Mouse (Mus musculus): ENCODE data around the gene Tgm1. TPM values are rescaled to one million over a fixed set of nuclear protein-coding genes. Genes with fewer than 3 reads are reported as not detected.
"Not testable (repeated sequence)": the region's sequence is repeated elsewhere in the genome, so short reads cannot be mapped to it uniquely, and the experiment has no call there.

Gene Tgm1
- 0.21 and 1.4 TPM in 2 replicates for polyA plus RNA-seq (2014; fragmentation: Nextera tagmentation; extraction: Ambion mirVana)

- Histone ChIP-seq H3K4me1 (replicated peaks; ENCODE audit: control insufficient read depth, insufficient read depth, low read length) (peaks cover 3% of the 10 kb centered on the region; the same call in 1 of the 2 replicates), H3K9me3 (ENCODE audit: control insufficient read depth, low read length) (no peaks in the 10 kb centered on the region), H3K36me3 (ENCODE audit: control insufficient read depth, insufficient read depth, low read length) (no peaks in the 10 kb centered on the region; the same call in 1 of the 2 replicates), H3K9ac (ENCODE audit: low read length) (peak within 1 kb of the TSS; percentile 14; the same call in 1 of the 2 replicates), H3K27me3 (ENCODE audit: control insufficient read depth, insufficient read depth, low read length) (no peaks in the 10 kb centered on the region; the same call in 1 of the 2 replicates), H3K4me2 (ENCODE audit: low read depth, low read length, severe bottlenecking) (0 out of 2 replicates have a peak within 1 kb of the TSS, but pooled peaks have one; percentile 5), H3K4me3 (ENCODE audit: low read depth, low read length) (no peak within 1 kb of the TSS), H3K27ac (ENCODE audit: low read depth, low read length) (no peak within 1 kb of the TSS)
- WGBS = 31% methylated on average over 4 of the region's 4 CpGs
- ATAC-seq (replicated peaks; ENCODE audit: low FRiP score) (no peak), DNase-seq (ENCODE audit: low spot score) (no peak)
Measured at GRCm38 (mm10) chr14:55713729-55714122, at the start of gene Tgm1. Gene Tgm1, minus strand, starts transcription at chr14:55713926.

- no peak overlapping the region; the same call in 1 of the 2 replicates for H3K4me2 ChIP-seq (ENCODE audit: low read depth, low read length, severe bottlenecking)
Measured at GRCm38 (mm10) chr14:55763166-55763565, 49.4 kb upstream of the Tgm1 start.

GRCm38 (mm10) chr14:55762001-55762821 is 48.5 kb upstream of the Tgm1 start:
- WGBS = under 1% methylated on average over 77 of the region's 77 CpGs
- Histone ChIP-seq H3K4me1 (replicated peaks; ENCODE audit: control insufficient read depth, insufficient read depth, low read length) (peaks cover 6% of the 10 kb centered on the region; the same call in 1 of the 2 replicates), H3K36me3 (ENCODE audit: control insufficient read depth, insufficient read depth, low read length) (no peaks in the 10 kb centered on the region), H3K27ac (ENCODE audit: low read depth, low read length) (no peak overlapping the region), H3K4me2 (ENCODE audit: low read depth, low read length, severe bottlenecking) (peak overlapping the region; percentile 93), H3K27me3 (ENCODE audit: control insufficient read depth, insufficient read depth, low read length) (peaks cover 48% of the 10 kb centered on the region), H3K4me3 (ENCODE audit: low read depth, low read length) (peak overlapping the region; percentile 47), H3K9me3 (ENCODE audit: control insufficient read depth, low read length) (no peaks in the 10 kb centered on the region), H3K9ac (ENCODE audit: low read length) (peak overlapping the region; percentile 65)
- ATAC-seq (replicated peaks; ENCODE audit: low FRiP score) (peak; percentile 51), DNase-seq (ENCODE audit: low spot score) (peak; percentile 79)

More at GRCm38 (mm10) chr14:55763166-55763565, 49.4 kb upstream of the Tgm1 start:
- ATAC-seq (replicated peaks; ENCODE audit: low FRiP score) (no peak), DNase-seq (ENCODE audit: low spot score) (no peak)
- 62% methylated on average over 7 of the region's 7 CpGs for WGBS
- Histone ChIP-seq H3K27me3 (ENCODE audit: control insufficient read depth, insufficient read depth, low read length) (peaks cover 57% of the 10 kb centered on the region), H3K4me3 (ENCODE audit: low read depth, low read length) (no peak overlapping the region), H3K27ac (ENCODE audit: low read depth, low read length) (no peak overlapping the region), H3K4me1 (replicated peaks; ENCODE audit: control insufficient read depth, insufficient read depth, low read length) (peaks cover 6% of the 10 kb centered on the region), H3K9me3 (ENCODE audit: control insufficient read depth, low read length) (no peaks in the 10 kb centered on the region), H3K36me3 (ENCODE audit: control insufficient read depth, insufficient read depth, low read length) (no peaks in the 10 kb centered on the region), H3K9ac (ENCODE audit: low read length) (no peak overlapping the region)

GRCm38 (mm10) chr14:55761163-55761562 is 47.4 kb upstream of the Tgm1 start, which contains the start of gene Ltb4r2:
Gene Ltb4r2, plus strand, starts transcription at chr14:55761428.
- DNase-seq (ENCODE audit: low spot score) = no peak
- Histone ChIP-seq H3K36me3 (ENCODE audit: control insufficient read depth, insufficient read depth, low read length) (no peaks in the 10 kb centered on the region), H3K4me2 (ENCODE audit: low read depth, low read length, severe bottlenecking) (peak within 1 kb of the TSS; percentile 93), H3K4me3 (ENCODE audit: low read depth, low read length) (peak within 1 kb of the TSS; percentile 47), H3K27me3 (ENCODE audit: control insufficient read depth, insufficient read depth, low read length) (peaks cover 41% of the 10 kb centered on the region), H3K9ac (ENCODE audit: low read length) (peak within 1 kb of the TSS; percentile 65), H3K4me1 (replicated peaks; ENCODE audit: control insufficient read depth, insufficient read depth, low read length) (peaks cover 6% of the 10 kb centered on the region; the same call in 1 of the 2 replicates), H3K27ac (ENCODE audit: low read depth, low read length) (no peak within 1 kb of the TSS), H3K9me3 (ENCODE audit: control insufficient read depth, low read length) (no peaks in the 10 kb centered on the region)
- ATAC-seq (replicated peaks; ENCODE audit: low FRiP score) = no peak
- 71% methylated on average over 6 of the region's 6 CpGs for WGBS

GRCm38 (mm10) chr14:55760156-55760555 is 46.4 kb upstream of the Tgm1 start:
- WGBS = 1% methylated on average over 6 of the region's 6 CpGs
- not testable (repeated sequence) for H3K27ac ChIP-seq (ENCODE audit: low read depth, low read length); H3K4me1 ChIP-seq (replicated peaks; ENCODE audit: control insufficient read depth, insufficient read depth, low read length); H3K36me3 ChIP-seq (ENCODE audit: control insufficient read depth, insufficient read depth, low read length); H3K4me3 ChIP-seq (ENCODE audit: low read depth, low read length); ATAC-seq (replicated peaks; ENCODE audit: low FRiP score); H3K9me3 ChIP-seq (ENCODE audit: control insufficient read depth, low read length); H3K9ac ChIP-seq (ENCODE audit: low read length)
- Histone ChIP-seq H3K27me3 (ENCODE audit: control insufficient read depth, insufficient read depth, low read length) (peaks cover 39% of the 10 kb centered on the region), H3K4me2 (ENCODE audit: low read depth, low read length, severe bottlenecking) (peak overlapping the region; percentile 36; the same call in 1 of the 2 replicates)
- peak; percentile 91 for DNase-seq (ENCODE audit: low spot score)

DNA sequence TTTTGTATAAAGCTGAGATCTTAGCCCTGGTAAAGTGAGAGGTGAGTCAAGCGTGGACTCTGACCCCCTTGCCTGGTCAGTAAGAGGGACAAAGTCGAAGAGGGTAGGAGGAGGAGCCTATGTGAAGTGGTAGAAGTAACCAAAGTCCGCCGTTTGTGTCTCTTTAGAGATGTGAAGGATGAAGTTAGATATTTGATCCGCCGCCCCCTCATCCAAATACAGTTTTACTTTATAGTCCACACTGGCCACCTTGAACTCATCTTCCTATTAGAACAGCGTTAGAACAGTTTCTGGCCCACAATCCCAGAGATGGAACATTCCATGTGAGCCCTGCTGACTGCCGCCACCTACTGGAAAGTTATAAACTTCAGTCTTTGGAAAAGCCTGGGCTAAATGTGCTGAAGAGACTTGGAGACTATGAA is 44.6 kb upstream of the Tgm1 start, which contains the start of gene Cideb:
Cideb (minus strand) TSS at position 96 of the 422 bp plus-strand sequence.
- Histone ChIP-seq H3K4me2 (ENCODE audit: low read depth, low read length, severe bottlenecking) (peak within 1 kb of the TSS; percentile 1; the same call in 1 of the 2 replicates), H3K4me1 (replicated peaks; ENCODE audit: control insufficient read depth, insufficient read depth, low read length) (peaks cover 6% of the 10 kb centered on the region; the same call in 1 of the 2 replicates), H3K9me3 (ENCODE audit: control insufficient read depth, low read length) (no peaks in the 10 kb centered on the region), H3K4me3 (ENCODE audit: low read depth, low read length) (no peak within 1 kb of the TSS), H3K9ac (ENCODE audit: low read length) (no peak within 1 kb of the TSS), H3K36me3 (ENCODE audit: control insufficient read depth, insufficient read depth, low read length) (peaks cover 9% of the 10 kb centered on the region; the same call in 1 of the 2 replicates), H3K27me3 (ENCODE audit: control insufficient read depth, insufficient read depth, low read length) (peaks cover 26% of the 10 kb centered on the region), H3K27ac (ENCODE audit: low read depth, low read length) (no peak within 1 kb of the TSS)
- DNase-seq (ENCODE audit: low spot score) (peak; percentile 65), ATAC-seq (replicated peaks; ENCODE audit: low FRiP score) (no peak)
- 22% methylated on average over 8 of the region's 8 CpGs for WGBS

DNA sequence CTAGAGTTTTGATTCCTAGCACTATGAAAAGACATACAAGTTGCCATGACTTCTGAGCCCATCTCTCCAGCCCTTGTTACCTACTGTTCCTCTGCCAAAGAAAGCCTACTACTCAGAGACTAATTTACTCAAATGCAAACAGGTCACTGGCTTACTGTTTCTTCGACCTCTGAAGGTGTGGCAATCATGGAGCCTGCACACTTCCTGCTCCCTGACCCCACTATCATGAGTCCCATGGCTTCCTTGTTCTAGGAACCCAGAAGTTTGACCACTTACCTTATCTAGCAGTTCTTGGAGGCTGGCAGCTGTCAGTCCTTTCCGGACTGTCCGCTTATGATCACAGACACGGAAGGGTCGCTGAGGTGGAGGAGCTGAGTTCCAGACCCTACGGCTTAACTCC is 43.8 kb upstream of the Tgm1 start:
- DNase-seq (ENCODE audit: low spot score) = no peak
- H3K36me3 ChIP-seq (ENCODE audit: control insufficient read depth, insufficient read depth, low read length) = peaks cover 13% of the 10 kb centered on the region; the same call in 1 of the 2 replicates
- H3K27me3 ChIP-seq (ENCODE audit: control insufficient read depth, insufficient read depth, low read length) = peaks cover 19% of the 10 kb centered on the region
- H3K4me3 ChIP-seq (ENCODE audit: low read depth, low read length) = no peak overlapping the region
- 88% methylated on average over 6 of the region's 6 CpGs for WGBS
- ATAC-seq (replicated peaks; ENCODE audit: low FRiP score) = no peak
- H3K4me1 ChIP-seq (replicated peaks; ENCODE audit: control insufficient read depth, insufficient read depth, low read length) = peaks cover 6% of the 10 kb centered on the region; the same call in 1 of the 2 replicates
- H3K9me3 ChIP-seq (ENCODE audit: control insufficient read depth, low read length) = no peaks in the 10 kb centered on the region
- no peak overlapping the region for H3K4me2 ChIP-seq (ENCODE audit: low read depth, low read length, severe bottlenecking)
- no peak overlapping the region for H3K9ac ChIP-seq (ENCODE audit: low read length)
- H3K27ac ChIP-seq (ENCODE audit: low read depth, low read length) = no peak overlapping the region

DNA sequence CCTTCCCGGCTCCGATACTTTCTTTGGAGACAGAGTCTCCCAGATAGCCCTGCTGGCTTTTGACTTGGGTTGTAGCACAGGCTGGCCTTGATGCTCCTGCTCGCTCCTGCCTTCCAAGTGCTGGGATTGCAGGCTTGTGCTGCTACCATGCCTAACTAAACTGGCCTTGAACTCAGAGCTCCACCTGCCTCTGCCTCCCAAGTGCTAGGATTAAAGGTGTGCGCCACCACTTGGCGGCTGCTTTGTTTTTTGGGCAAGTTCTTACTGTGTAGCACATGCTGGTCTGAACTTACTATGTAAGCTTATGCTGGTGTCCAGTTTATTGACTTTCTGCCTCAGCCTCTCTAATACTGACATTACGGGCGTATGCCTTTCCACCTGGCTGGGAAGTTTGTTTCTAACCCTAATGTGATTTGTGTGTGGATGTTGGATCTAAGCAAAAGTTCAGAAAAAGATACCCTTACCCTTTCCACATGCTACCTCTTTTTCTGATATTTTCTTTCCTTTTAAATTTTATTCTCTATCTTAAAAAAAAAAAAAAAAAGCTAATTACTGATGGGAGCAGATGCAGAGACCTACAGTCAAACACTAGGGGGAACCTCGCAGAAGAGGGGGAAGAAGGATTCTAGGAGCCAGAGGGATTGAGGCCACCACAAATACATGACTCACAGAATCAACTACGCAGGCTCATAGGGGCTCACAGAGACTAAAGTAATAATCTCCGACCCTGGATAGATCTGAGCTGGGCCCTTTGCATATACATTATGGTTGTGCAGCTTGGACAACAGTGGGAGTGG is 33.5 kb upstream of the Tgm1 start:
- Histone ChIP-seq H3K4me2 (ENCODE audit: low read depth, low read length, severe bottlenecking) (no peak overlapping the region), H3K27me3 (ENCODE audit: control insufficient read depth, insufficient read depth, low read length) (no peaks in the 10 kb centered on the region), H3K9me3 (ENCODE audit: control insufficient read depth, low read length) (no peaks in the 10 kb centered on the region), H3K9ac (ENCODE audit: low read length) (no peak overlapping the region), H3K36me3 (ENCODE audit: control insufficient read depth, insufficient read depth, low read length) (peaks cover 2% of the 10 kb centered on the region; the same call in 1 of the 2 replicates), H3K27ac (ENCODE audit: low read depth, low read length) (no peak overlapping the region), H3K4me1 (replicated peaks; ENCODE audit: control insufficient read depth, insufficient read depth, low read length) (peaks cover 9% of the 10 kb centered on the region; the same call in 1 of the 2 replicates), H3K4me3 (ENCODE audit: low read depth, low read length) (0 out of 2 replicates have a peak overlapping the region, but pooled peaks have one; percentile 92)
- ATAC-seq (replicated peaks; ENCODE audit: low FRiP score) (no peak), DNase-seq (ENCODE audit: low spot score) (no peak)
- 91% methylated on average over 10 of the region's 10 CpGs for WGBS

Data from forebrain, embryonic 11.5 days (tissue).